Mouse (Mus musculus) heart, adult 2 months (tissue): ENCODE data around the gene Hint1. TPM values are rescaled to one million over a fixed set of nuclear protein-coding genes. Genes with fewer than 3 reads are reported as not detected.
"Not testable (repeated sequence)": the region's sequence is repeated elsewhere in the genome, so short reads cannot be mapped to it uniquely, and the experiment has no call there.

Experiments used
- DNase-seq, 2 experiments: peaks; one replicate each; pipeline ENCODE4 v3.0.0; 2021
- H3K27ac ChIP-seq: fragments of 200-600 bp; 2 replicates; pipeline ENCODE4 v1.8.1; 2022
- H3K27me3 ChIP-seq: fragments of 200-500 bp; 2 replicates; pipeline ENCODE4 v1.6.1; 2012; ENCODE audit warnings: mild to moderate bottlenecking, low read length, inconsistent platforms, mixed read lengths; ENCODE audit not compliant: control insufficient read depth, insufficient read depth
- H3K36me3 ChIP-seq: fragments of 200-500 bp; 2 replicates; pipeline ENCODE4 v1.6.1; 2012; ENCODE audit warnings: low read length, inconsistent platforms; ENCODE audit not compliant: control insufficient read depth, insufficient read depth
- H3K4me1 ChIP-seq: fragments of 200-500 bp; 2 replicates; pipeline ENCODE4 v1.6.1; 2011; ENCODE audit warnings: low read length; ENCODE audit not compliant: control insufficient read depth, insufficient read depth
- H3K4me3 ChIP-seq: fragments of 200-600 bp; 2 replicates; pipeline ENCODE4 v1.8.1; 2022
- H3K79me2 ChIP-seq: fragments of 200-500 bp; replicated peaks from 2 replicates; pipeline ENCODE4 v1.6.1; 2012; ENCODE audit warnings: mild to moderate bottlenecking, inconsistent platforms, low read length, moderate library complexity, mixed read lengths; ENCODE audit not compliant: control insufficient read depth, insufficient read depth
- H3K9ac ChIP-seq: fragments of 200-500 bp; 2 replicates; pipeline ENCODE4 v1.6.1; 2012; ENCODE audit warnings: low read depth, mild to moderate bottlenecking, control low read depth, inconsistent platforms, low read length, mixed read lengths
- CTCF ChIP-seq: fragments of 200-600 bp; IDR thresholded peaks from 2 replicates; pipeline ENCODE4 v1.8.1; 2022; ENCODE audit warnings: antibody characterized with exemption, mild to moderate bottlenecking, moderate library complexity
- EP300 ChIP-seq: fragments of 200-500 bp; IDR thresholded peaks from 2 replicates; pipeline ENCODE4 v1.6.1; 2011; ENCODE audit warnings: low read depth, low read length, control low read depth; ENCODE audit not compliant: insufficient read depth
- POLR2A ChIP-seq: fragments of 200-500 bp; IDR thresholded peaks from 2 replicates; pipeline ENCODE4 v1.6.1; 2011; ENCODE audit warnings: mild to moderate bottlenecking, low read depth, low read length, control low read depth; ENCODE audit not compliant: insufficient read depth
- WGBS: fragments of 180-500 bp; shearing (Covaris S2); methylation state at CpG from one replicate; pipeline ENCODE4 v1.1.7; 2018; 5-methylcytosine and 5-hydroxymethylcytosine counted together
- intact Hi-C: fragments of 180-260 bp; cut with DNase I; formaldehyde crosslinking; loops from one replicate; pipeline ENCODE4 v1.15.1; 2025
- polyA plus RNA-seq: library from polyadenylated mRNA; depleted of rRNA; stranded (reverse); fragments of >200 nt; gene quantifications from 2 replicates; pipeline ENCODE4 v1.2.3, GENCODE M21; 2012
- total RNA-seq, 2 experiments: library from RNA; stranded (reverse); gene quantifications; 2 replicates each; pipeline ENCODE4 v1.2.3; 2021

Hint1 gene
- total and polyA plus RNA-seq, 3 experiments: 258 to 477 (median 297) TPM

- H3K27ac ChIP-seq: peak overlapping the region; percentile 84
- peaks cover 21% of the 10 kb centered on the region for H3K4me1 ChIP-seq
- DNase-seq: peak in 1 of 2 experiments; percentile 33
- intact Hi-C loops: no loop called here
- 94% methylated on average over 2 of the region's 2 CpGs for WGBS
- H3K27me3 ChIP-seq: no peaks in the 10 kb centered on the region
- no peak overlapping the region for H3K9ac ChIP-seq
- no peak for TF ChIP-seq POLR2A
- no peak for TF ChIP-seq CTCF
- no peak for TF ChIP-seq EP300
- no peak overlapping the region for H3K4me3 ChIP-seq
- H3K79me2 ChIP-seq: no peaks in the 10 kb centered on the region
- no peaks in the 10 kb centered on the region for H3K36me3 ChIP-seq
Measured at GRCm38 (mm10) chr11:54885406-54885805, 19.2 kb downstream of the Hint1 start.

GRCm38 (mm10) chr11:54887927-54888326 is 21.7 kb downstream of the Hint1 start:
- Histone ChIP-seq H3K27me3 (no peaks in the 10 kb centered on the region), H3K79me2 (no peaks in the 10 kb centered on the region), H3K27ac (peak overlapping the region; percentile 37), H3K4me3 (no peak overlapping the region), H3K9ac (no peak overlapping the region), H3K4me1 (peaks cover 12% of the 10 kb centered on the region), H3K36me3 (no peaks in the 10 kb centered on the region)
- TF ChIP-seq EP300 (0 out of 2 replicates have a peak, but pooled peaks have one; percentile 27), POLR2A (no peak), CTCF (no peak)
- intact Hi-C loops: no loop called here
- DNase-seq: no peak
- WGBS: 40% methylated on average over 6 of the region's 6 CpGs

- intact Hi-C loops: no loop called here
- DNase-seq: no peak
- Histone ChIP-seq H3K79me2 (no peaks in the 10 kb centered on the region), H3K9ac (no peak overlapping the region), H3K27me3 (no peaks in the 10 kb centered on the region), H3K36me3 (no peaks in the 10 kb centered on the region), H3K4me3 (no peak overlapping the region), H3K4me1 (0 out of 2 replicates have a peak, but pooled peaks cover 3% of the 10 kb centered on the region), H3K27ac (no peak overlapping the region)
- TF ChIP-seq POLR2A (no peak), EP300 (no peak), CTCF (no peak)
- 88% methylated on average over 5 of the region's 5 CpGs for WGBS
Measured at GRCm38 (mm10) chr11:54891341-54891740, 25.2 kb downstream of the Hint1 start.

GRCm38 (mm10) chr11:54892091-54892490 is 25.9 kb downstream of the Hint1 start:
- TF ChIP-seq POLR2A: no peak
- TF ChIP-seq CTCF: no peak
- WGBS: 70% methylated on average over 7 of the region's 7 CpGs
- Histone ChIP-seq H3K4me1 (0 out of 2 replicates have a peak, but pooled peaks cover 3% of the 10 kb centered on the region), H3K4me3 (no peak overlapping the region), H3K27me3 (no peaks in the 10 kb centered on the region), H3K36me3 (no peaks in the 10 kb centered on the region), H3K9ac (no peak overlapping the region), H3K27ac (no peak overlapping the region), H3K79me2 (no peaks in the 10 kb centered on the region)
- DNase-seq: no peak
- intact Hi-C loops: no loop called here

GRCm38 (mm10) chr11:54894589-54894988 is 28.4 kb downstream of the Hint1 start:
- TF ChIP-seq POLR2A: no peak
- TF ChIP-seq CTCF: no peak
- no peak for TF ChIP-seq EP300
- WGBS: 66% methylated on average over 9 of the region's 9 CpGs
- no peak overlapping the region for H3K9ac ChIP-seq
- no peaks in the 10 kb centered on the region for H3K27me3 ChIP-seq
- intact Hi-C loops: no loop called here
- no peaks in the 10 kb centered on the region for H3K4me1 ChIP-seq
- H3K79me2 ChIP-seq: no peaks in the 10 kb centered on the region
- no peak overlapping the region for H3K27ac ChIP-seq
- H3K4me3 ChIP-seq: no peak overlapping the region
- DNase-seq: no peak
- H3K36me3 ChIP-seq: no peaks in the 10 kb centered on the region

GRCm38 (mm10) chr11:54896646-54897045 is 30.5 kb downstream of the Hint1 start:
- H3K9ac ChIP-seq: not testable (repeated sequence)

GRCm38 (mm10) chr11:54897470-54897869 is 31.3 kb downstream of the Hint1 start:
- DNase-seq: no peak
- WGBS: 90% methylated on average over 5 of the region's 5 CpGs
- Histone ChIP-seq H3K27me3 (no peaks in the 10 kb centered on the region), H3K4me3 (no peak overlapping the region), H3K36me3 (no peaks in the 10 kb centered on the region), H3K27ac (no peak overlapping the region), H3K4me1 (peaks cover 1% of the 10 kb centered on the region), H3K79me2 (no peaks in the 10 kb centered on the region), H3K9ac (no peak overlapping the region)
- TF ChIP-seq CTCF (no peak), EP300 (no peak), POLR2A (no peak)
- intact Hi-C loops: no loop called here

More at GRCm38 (mm10) chr11:54896646-54897045, 30.5 kb downstream of the Hint1 start:
- intact Hi-C loops, H3K27me3 ChIP-seq, H3K79me2 ChIP-seq, H3K36me3 ChIP-seq, H3K27ac ChIP-seq, H3K4me1 ChIP-seq, DNase-seq, H3K4me3 ChIP-seq: not testable (repeated sequence)
- WGBS: 63% methylated on average over 3 of the region's 3 CpGs
